Mouse (Mus musculus) kidney, postnatal 0 days (tissue): ENCODE data around the gene Zfp706. TPM values are rescaled to one million over a fixed set of nuclear protein-coding genes. Genes with fewer than 3 reads are reported as not detected.

Experiments
- ATAC-seq: fragments of 200-750 bp; cut with Nextera tagmentation; replicated peaks from 2 replicates; pipeline ENCODE4 v1.8.0; 2017; ENCODE audit warnings: low read depth, moderate number of reproducible peaks, moderate TSS enrichment, moderate library complexity; ENCODE audit not compliant: low FRiP score
- DNase-seq: peaks from one replicate; pipeline ENCODE4 v3.0.0-alpha.2; 2016; ENCODE audit warnings: low spot score
- H3K27ac ChIP-seq: fragments of 300-500 bp; sonication (generic); 2 replicates; pipeline ENCODE4 v1.5.1; 2014; ENCODE audit warnings: mild to moderate bottlenecking
- H3K27me3 ChIP-seq: fragments of 300-500 bp; sonication (generic); 2 replicates; pipeline ENCODE4 v1.6.1; 2014; ENCODE audit warnings: low read length, mixed read lengths; ENCODE audit not compliant: insufficient read depth
- H3K36me3 ChIP-seq: fragments of 300-500 bp; sonication (generic); 2 replicates; pipeline ENCODE4 v1.6.1; 2014; ENCODE audit warnings: low read length, mixed read lengths; ENCODE audit not compliant: insufficient read depth
- H3K4me1 ChIP-seq: fragments of 300-500 bp; sonication (generic); replicated peaks from 2 replicates; pipeline ENCODE4 v1.6.1; 2014; ENCODE audit warnings: antibody characterized with exemption, low read length, mixed read lengths; ENCODE audit not compliant: insufficient read depth
- H3K4me2 ChIP-seq: fragments of 300-500 bp; sonication (generic); 2 replicates; pipeline ENCODE4 v1.6.1; 2014; ENCODE audit warnings: mild to moderate bottlenecking, low read length, moderate library complexity, mixed read lengths
- H3K4me3 ChIP-seq: fragments of 300-500 bp; sonication (generic); replicated peaks from 2 replicates; pipeline ENCODE4 v1.5.1; 2014; ENCODE audit warnings: low read depth, low read length
- H3K9ac ChIP-seq: fragments of 300-500 bp; sonication (generic); 2 replicates; pipeline ENCODE4 v1.6.1; 2014; ENCODE audit warnings: low read depth, low read length
- H3K9me3 ChIP-seq: fragments of 300-500 bp; sonication (generic); replicated peaks from 2 replicates; pipeline ENCODE4 v1.6.1; 2016; ENCODE audit warnings: low read length, inconsistent platforms, mixed read lengths
- CTCF ChIP-seq: IDR thresholded peaks from 2 replicates; pipeline ENCODE4 v1.5.1; 2016; ENCODE audit warnings: antibody characterized with exemption, low read depth, mild to moderate bottlenecking, moderate library complexity
- WGBS: fragments of 180-500 bp; shearing (Covaris S2); extraction: QIAGEN DNeasy Blood & Tissue Kit; methylation state at CpG from one replicate; pipeline ENCODE4 v1.1.7; 2014; 5-methylcytosine and 5-hydroxymethylcytosine counted together
- polyA plus RNA-seq: library from polyadenylated mRNA; unstranded; fragments of >200 nt; fragmentation: Nextera tagmentation; extraction: Ambion mirVana; gene quantifications from 2 replicates; pipeline ENCODE4 v1.2.1, GENCODE M21; 2015

The Zfp706 gene
- polyA plus RNA-seq, 1 experiment from 2014 or later, result 509 TPM

DNA sequence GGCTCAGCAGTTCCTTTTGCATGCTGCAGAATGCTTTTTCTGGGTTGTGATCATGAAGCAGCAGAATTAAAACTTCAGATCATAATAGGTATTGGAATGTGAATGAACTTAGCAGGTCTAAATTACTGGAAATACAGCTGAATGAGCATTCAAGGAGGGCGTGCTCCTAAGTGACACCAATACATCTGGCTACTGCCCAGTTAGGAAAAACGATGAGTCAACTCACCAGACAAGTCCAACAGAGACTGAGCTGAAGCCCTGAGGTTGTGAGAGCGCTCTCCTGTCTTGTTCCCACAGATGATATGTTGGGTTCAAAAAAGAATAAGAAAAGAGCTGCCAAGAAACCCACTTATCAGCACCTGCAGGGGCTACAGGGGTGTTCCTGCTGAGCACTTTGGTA is 11.9 kb upstream of the Zfp706 start:
- DNase-seq (no peak), ATAC-seq (no peak)
- Histone ChIP-seq H3K27me3 (no peaks in the 10 kb centered on the region), H3K4me3 (no peak overlapping the region), H3K27ac (no peak overlapping the region), H3K36me3 (no peaks in the 10 kb centered on the region), H3K9me3 (no peaks in the 10 kb centered on the region), H3K4me2 (no peak overlapping the region), H3K9ac (no peak overlapping the region), H3K4me1 (no peaks in the 10 kb centered on the region)
- 82% methylated on average over 3 of the region's 3 CpGs for WGBS
- TF ChIP-seq CTCF, result no peak

DNA sequence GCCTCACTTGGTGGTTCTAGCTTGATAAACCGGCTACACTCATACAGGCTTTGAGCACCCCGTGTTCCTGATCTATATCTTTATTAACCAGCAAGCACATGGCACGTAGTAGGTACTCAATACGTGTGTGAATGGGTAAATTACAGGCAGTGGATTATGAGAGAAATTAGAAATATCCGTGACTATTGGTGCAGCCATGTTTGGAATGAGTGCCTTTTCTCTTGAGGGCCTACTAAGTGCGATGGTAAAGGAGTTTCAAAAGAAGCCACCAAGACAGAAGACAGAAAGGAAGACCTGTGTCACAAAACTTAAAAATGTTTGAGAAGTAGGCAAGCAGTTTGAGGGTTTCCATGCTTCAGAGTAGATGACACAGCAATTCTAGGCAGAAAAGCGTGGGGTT is 4.3 kb upstream of the Zfp706 start:
- ATAC-seq, result no peak
- Histone ChIP-seq H3K4me3 (no peak overlapping the region), H3K9me3 (no peaks in the 10 kb centered on the region), H3K27ac (no peak overlapping the region), H3K36me3 (no peaks in the 10 kb centered on the region), H3K9ac (no peak overlapping the region), H3K4me1 (no peaks in the 10 kb centered on the region), H3K4me2 (no peak overlapping the region), H3K27me3 (no peaks in the 10 kb centered on the region)
- TF ChIP-seq CTCF, result no peak
- no peak for DNase-seq
- WGBS, result 88% methylated on average over 7 of the region's 7 CpGs

DNA sequence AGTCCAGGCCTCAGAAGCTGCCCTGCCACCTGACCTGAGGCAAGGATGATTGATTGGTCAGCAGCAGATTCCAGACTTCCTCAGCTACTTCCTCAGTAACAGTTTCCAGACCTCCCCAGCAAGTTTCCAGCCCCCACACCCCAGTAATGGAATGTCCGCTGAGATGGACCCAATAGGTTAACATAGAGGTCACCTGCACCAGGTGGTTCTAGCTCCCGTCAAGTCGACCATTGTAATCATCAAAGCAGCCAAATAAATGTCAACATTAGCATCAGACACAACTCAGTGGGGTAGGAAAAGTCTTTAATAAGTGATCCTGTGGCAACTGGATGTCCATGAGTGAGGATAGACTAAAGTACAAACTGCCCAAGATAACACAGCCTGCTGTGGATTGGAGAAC is 3.7 kb upstream of the Zfp706 start:
- Histone ChIP-seq H3K4me2 (no peak overlapping the region), H3K4me1 (no peaks in the 10 kb centered on the region), H3K27me3 (no peaks in the 10 kb centered on the region), H3K27ac (no peak overlapping the region), H3K4me3 (no peak overlapping the region), H3K36me3 (no peaks in the 10 kb centered on the region), H3K9ac (no peak overlapping the region), H3K9me3 (no peaks in the 10 kb centered on the region)
- DNase-seq, result no peak
- ATAC-seq, result no peak
- no peak for TF ChIP-seq CTCF
- 44% methylated on average over 3 of the region's 3 CpGs for WGBS

- no peak overlapping the region for H3K4me2 ChIP-seq
- no peak overlapping the region for H3K4me3 ChIP-seq
Measured at GRCm38 (mm10) chr15:37008546-37008945, 973 bp upstream of the Zfp706 start.

DNA sequence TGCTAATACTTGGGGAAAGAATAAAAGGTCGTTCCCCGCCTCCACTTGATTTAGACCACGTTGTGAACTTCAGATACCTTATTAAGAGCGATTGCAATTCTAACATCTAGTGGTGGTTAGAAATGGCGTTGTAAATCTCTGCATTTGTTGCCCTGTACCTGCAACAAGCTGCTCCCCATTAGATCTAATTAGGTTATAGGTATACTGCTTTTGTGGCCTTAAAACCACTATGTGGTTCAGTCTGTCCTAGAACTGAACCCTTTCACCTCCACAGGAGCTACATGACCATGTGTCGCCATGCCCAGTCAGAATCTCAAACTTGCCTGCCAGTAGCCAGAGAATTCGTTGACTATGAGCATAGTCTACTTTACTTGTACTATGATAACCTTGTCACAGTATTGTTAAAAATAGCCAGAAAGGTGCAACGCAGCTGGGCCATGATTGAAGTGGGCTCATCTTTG is 416 bp upstream of the Zfp706 start:
- Histone ChIP-seq H3K27ac (peak overlapping the region; percentile 98), H3K4me2 (peak overlapping the region; percentile 76), H3K27me3 (no peaks in the 10 kb centered on the region), H3K4me1 (peaks cover 6% of the 10 kb centered on the region; the same call in 1 of the 2 replicates), H3K4me3 (peak overlapping the region; percentile 98), H3K9ac (peak overlapping the region; percentile 99), H3K36me3 (peaks cover 3% of the 10 kb centered on the region; the same call in 1 of the 2 replicates), H3K9me3 (no peaks in the 10 kb centered on the region)
- WGBS, result 32% methylated on average over 8 of the region's 8 CpGs
- DNase-seq (peak; percentile 9), ATAC-seq (no peak)
- no peak for TF ChIP-seq CTCF

More at GRCm38 (mm10) chr15:37008546-37008945, 973 bp upstream of the Zfp706 start:
- TF ChIP-seq CTCF, result no peak
- no peaks in the 10 kb centered on the region for H3K27me3 ChIP-seq
- no peaks in the 10 kb centered on the region for H3K36me3 ChIP-seq
- no peak overlapping the region for H3K27ac ChIP-seq
- no peak overlapping the region for H3K9ac ChIP-seq
- DNase-seq (no peak), ATAC-seq (no peak)
- H3K4me1 ChIP-seq, result peaks cover 6% of the 10 kb centered on the region; the same call in 1 of the 2 replicates
- no peaks in the 10 kb centered on the region for H3K9me3 ChIP-seq

DNA sequence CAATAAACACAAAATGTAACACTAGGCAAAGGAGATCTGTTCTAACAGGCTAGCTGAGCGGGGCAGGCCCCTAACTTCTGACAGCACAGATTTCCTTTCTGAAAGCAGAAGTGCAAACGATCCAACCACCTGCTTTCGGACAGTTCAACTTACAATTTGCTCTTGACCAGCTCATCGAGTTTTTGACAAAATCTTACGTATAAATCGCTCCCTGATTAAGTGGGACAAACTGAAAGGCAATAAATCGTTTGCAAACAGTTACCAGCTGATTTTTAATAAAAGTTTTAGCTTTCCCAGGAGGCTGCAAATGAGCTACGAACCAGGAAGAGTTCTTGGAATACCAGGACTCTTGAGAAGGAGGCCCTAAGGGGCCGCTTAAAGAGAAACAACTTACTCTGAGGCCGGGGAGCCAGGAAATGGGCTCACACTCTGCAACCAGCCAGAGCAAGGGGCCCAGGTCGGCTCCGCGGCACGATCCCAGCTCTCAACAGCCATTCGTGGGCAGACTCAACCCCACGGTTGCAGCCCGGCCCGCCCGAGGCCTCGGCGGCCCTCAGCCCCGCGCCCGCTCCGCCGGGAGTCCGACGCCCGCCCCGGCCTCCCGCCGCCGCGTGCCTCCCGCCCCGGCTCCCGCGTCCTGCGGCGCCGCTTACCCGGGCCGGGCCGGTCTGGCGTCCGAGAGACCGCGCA is 953 bp downstream of the Zfp706 start:
- Histone ChIP-seq H3K36me3 (peaks cover 11% of the 10 kb centered on the region; the same call in 1 of the 2 replicates), H3K4me1 (peaks cover 6% of the 10 kb centered on the region; the same call in 1 of the 2 replicates), H3K4me3 (peak overlapping the region; percentile 98), H3K9ac (peak overlapping the region; percentile 99), H3K27me3 (no peaks in the 10 kb centered on the region), H3K4me2 (peak overlapping the region; percentile 76), H3K9me3 (no peaks in the 10 kb centered on the region), H3K27ac (peak overlapping the region; percentile 98)
- ATAC-seq, result no peak
- under 1% methylated on average over 37 of the region's 48 CpGs for WGBS
- DNase-seq, result peak; percentile 67
- no peak for TF ChIP-seq CTCF
